Mouse (Mus musculus): ENCODE measurements at regions not wholly inside any gene's neighbourhood (a gene's known extent, or its start where the extent isn't known, plus 50 kb on each side); places are given as distances from the start of the nearest gene placed in this dataset.

- TF ChIP-seq POLR2A (IDR thresholded peaks at IDR 0.05; ENCODE audit: extremely low read depth, insufficient read depth, low read length), result no peak
- no peak for TF ChIP-seq CTCF (IDR thresholded peaks at IDR 0.05; ENCODE audit: low read depth, low read length)
These were observed 68.4 kb upstream of the Hif1a start for GRCm38 (mm10) chr12:73832789-73833188.
